Mouse (Mus musculus) gastrocnemius, postnatal 10 days (tissue): Measurements from ENCODE around the gene Gm49380. TPM values are rescaled to one million over a fixed set of nuclear protein-coding genes. Genes with fewer than 3 reads are reported as not detected.

ENCODE experiments used
- total RNA-seq, 2 experiments: library from RNA; stranded (reverse); gene quantifications; 2 replicates each; pipeline ENCODE4 v1.2.3; 2021

The Gm49380 gene
- total RNA-seq, 2 experiments from 2014 or later: 0.23 to 0.49 TPM

Other genes starting within 250 kb of the Gm49380 start
- 10 to 100 TPM; 42.5 to 44.6 TPM for gene Thy1, start 70.1 kb downstream of the Gm49380 start, total RNA-seq
- gene Usp2, start 46.5 kb downstream of the Gm49380 start, total RNA-seq: 100 to 1,000 TPM; 102 to 133 TPM
- gene Mfrp, start 11.8 kb downstream of the Gm49380 start, total RNA-seq: under 1 TPM in 1 of 2 experiments, not detected in 1; 0.18 TPM
- gene C1qtnf5, start 6.3 kb downstream of the Gm49380 start, total RNA-seq: 10 to 100 TPM; 25.9 to 26.0 TPM
- gene Rnf26, start within 50 bp of the Gm49380 start, total RNA-seq: 10 to 100 TPM; 13.0 to 15.1 TPM
- 100 to 1,000 TPM; 107 to 115 TPM for gene Mcam, start 21.0 kb upstream of the Gm49380 start, total RNA-seq
- gene Cbl, start 120.5 kb upstream of the Gm49380 start, total RNA-seq: 10 to 100 TPM; 15.8 to 22.1 TPM
- gene Ccdc153, start 127.2 kb upstream of the Gm49380 start, total RNA-seq: not detected
- gene Pdzd3, start 138.0 kb upstream of the Gm49380 start, total RNA-seq: 1 to 10 TPM; 1.2 to 1.4 TPM
- 10 to 100 TPM; 21.6 to 23.0 TPM for gene Nlrx1, start 155.1 kb upstream of the Gm49380 start, total RNA-seq
- 1 to 10 TPM in 1 of 2 experiments, under 1 TPM in 1; 0.68 to 1.3 TPM for gene Abcg4, start 175.1 kb upstream of the Gm49380 start, total RNA-seq
- gene Hinfp, start 192.2 kb upstream of the Gm49380 start, total RNA-seq: 10 to 100 TPM in 1 of 2 experiments, 1 to 10 TPM in 1; 9.8 to 11.0 TPM
- 10 to 100 TPM in 1 of 2 experiments, 1 to 10 TPM in 1; 7.5 to 15.7 TPM for gene C2cd2l, start 206.8 kb upstream of the Gm49380 start, total RNA-seq
- 10 to 100 TPM; 11.7 to 17.0 TPM for gene Dpagt1, start 212.5 kb upstream of the Gm49380 start, total RNA-seq
- gene H2afx, start 221.2 kb upstream of the Gm49380 start, total RNA-seq: 10 to 100 TPM; 41.0 to 47.2 TPM
- gene Hmbs, start 230.7 kb upstream of the Gm49380 start, total RNA-seq: 10 to 100 TPM; 29.2 to 31.0 TPM
- gene Vps11, start 248.2 kb upstream of the Gm49380 start, total RNA-seq: 10 to 100 TPM; 18.2 to 20.2 TPM